Mouse (Mus musculus) lung, postnatal 25 days (tissue): ENCODE results near the gene Nptx1.

Experiments
- DNase-seq: peaks from one replicate; pipeline ENCODE4 v3.0.0; 2022; ENCODE audit warnings: low spot score

Nptx1 gene

DNA sequence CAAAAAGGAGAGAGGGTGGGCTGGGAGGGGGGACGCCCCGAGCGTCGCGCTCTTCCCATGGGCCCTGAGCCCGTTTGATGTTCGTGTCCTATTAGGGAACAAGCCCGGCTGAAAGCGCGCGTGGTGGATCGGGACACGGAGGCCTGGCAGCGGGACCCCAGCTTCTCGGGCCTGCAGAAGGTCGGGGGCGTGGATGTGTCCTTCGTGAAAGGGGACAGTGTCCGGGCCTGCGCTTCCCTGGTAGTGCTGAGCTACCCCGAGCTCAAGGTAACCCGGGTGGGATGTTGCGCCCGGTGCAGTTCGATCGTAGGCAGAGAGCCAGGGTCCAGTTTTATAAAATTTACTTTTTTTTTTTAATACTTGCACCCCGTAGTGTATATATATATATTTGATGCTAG lies 55.9 kb downstream of the Nptx1 start:
- no peak for DNase-seq

- peak; percentile 97 for DNase-seq
These were observed 56.5 kb downstream of the Nptx1 start, which contains the start of gene Endov for GRCm38 (mm10) chr11:119490861-119491689. TSS of gene Endov (plus strand) at chr11:119491347.
